Mouse (Mus musculus) myocyte (in vitro differentiated cells): Measurements from ENCODE around the gene Vwa8.

ENCODE experiments used
- MAX ChIP-seq: IDR thresholded peaks from one replicate; pipeline ENCODE4 v1.6.1; 2011; ENCODE audit warnings: low read depth, mild to moderate bottlenecking, control low read depth
- POLR2A ChIP-seq: IDR thresholded peaks from one replicate; pipeline ENCODE4 v1.6.1; 2011; ENCODE audit warnings: low read depth, mild to moderate bottlenecking, control low read depth, moderate library complexity; ENCODE audit not compliant: insufficient read length
- SRF ChIP-seq: IDR thresholded peaks from one replicate; pipeline ENCODE4 v1.6.1; 2011; ENCODE audit warnings: low read depth; ENCODE audit not compliant: control insufficient read depth, insufficient read length
- TCF12 ChIP-seq: IDR thresholded peaks from one replicate; pipeline ENCODE4 v1.6.1; 2011; ENCODE audit warnings: mild to moderate bottlenecking, control low read depth; ENCODE audit not compliant: poor library complexity, insufficient read depth, severe bottlenecking

GRCm38 (mm10) chr14:79158219-79158521 lies 309.3 kb downstream of the Vwa8 start:
- TF ChIP-seq POLR2A (no peak), TCF12 (no peak), MAX (no peak), SRF (no peak)
